Mouse (Mus musculus) right cerebral cortex, postnatal 25 days (tissue): ENCODE results near the gene Gfra1.

Experiments
- DNase-seq: peaks from one replicate; pipeline ENCODE4 v3.0.0; 2022

The Gfra1 gene

DNA sequence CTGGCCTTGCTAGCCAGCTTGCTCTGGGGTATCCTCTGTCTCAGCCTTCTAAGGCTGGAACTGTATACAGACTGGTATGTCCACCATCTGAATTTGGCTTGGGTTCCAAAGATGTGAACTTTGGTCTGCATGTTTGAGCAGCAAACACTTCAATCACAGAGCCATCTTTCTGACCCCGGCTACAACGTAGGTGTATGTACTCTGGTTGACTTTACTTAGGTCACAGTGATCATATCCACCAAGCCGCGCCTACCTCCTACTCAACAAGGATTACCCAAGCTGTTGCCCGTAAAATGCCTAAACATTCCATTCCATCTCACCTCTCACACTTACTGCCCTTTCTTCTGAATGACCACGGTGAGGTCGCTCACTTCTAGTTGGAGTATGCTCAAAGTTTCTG lies 14.5 kb downstream of the Gfra1 start:
- no peak for DNase-seq

DNA sequence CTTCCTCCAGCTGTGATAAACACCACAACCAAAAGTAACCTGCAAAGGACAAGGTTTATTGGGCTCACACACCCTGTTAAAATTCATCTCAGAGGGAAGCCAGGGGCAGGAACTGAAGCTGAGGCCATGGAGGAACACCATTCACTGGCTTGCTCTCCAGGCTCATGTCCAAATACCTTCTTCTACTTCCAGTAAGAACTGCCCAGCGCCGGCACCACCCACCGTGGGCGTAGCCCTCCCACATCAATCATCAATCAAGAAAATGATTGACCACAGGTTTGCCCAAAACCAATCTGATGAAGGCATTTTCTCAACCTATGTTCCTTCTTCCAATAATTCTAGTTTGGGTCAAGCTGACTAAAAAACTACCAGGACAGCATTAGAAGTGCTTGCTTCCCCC lies 16.9 kb downstream of the Gfra1 start:
- no peak for DNase-seq

DNA sequence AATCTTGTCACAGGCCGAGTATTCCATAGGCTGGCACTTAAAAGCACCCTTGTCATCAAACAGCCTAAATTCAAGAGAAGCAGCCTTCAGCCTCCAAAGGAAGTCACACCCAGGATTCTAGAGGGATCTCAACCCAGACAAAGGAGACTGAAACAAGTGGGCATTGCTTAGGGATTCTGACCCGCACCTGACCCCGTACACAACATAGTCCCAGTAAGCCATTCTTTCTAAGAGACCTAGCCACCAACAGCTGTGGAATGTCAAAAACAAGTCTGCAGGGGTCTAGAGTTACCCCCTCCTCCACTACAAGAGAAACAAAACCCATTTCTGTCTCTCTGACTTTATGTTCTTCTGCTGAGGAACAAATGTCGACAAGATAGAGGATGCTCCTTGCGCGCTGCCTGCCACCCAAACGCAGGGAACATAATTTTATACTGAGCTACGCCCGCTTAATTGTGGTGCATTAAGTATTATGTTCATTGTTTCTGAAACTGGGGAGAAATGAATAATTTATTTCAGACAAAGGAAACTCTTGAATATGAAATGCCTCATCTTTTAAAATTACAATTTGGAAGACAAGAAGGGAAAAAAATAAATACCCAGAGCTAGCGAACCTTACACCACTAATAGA lies 18.2 kb downstream of the Gfra1 start:
- no peak for DNase-seq

DNA sequence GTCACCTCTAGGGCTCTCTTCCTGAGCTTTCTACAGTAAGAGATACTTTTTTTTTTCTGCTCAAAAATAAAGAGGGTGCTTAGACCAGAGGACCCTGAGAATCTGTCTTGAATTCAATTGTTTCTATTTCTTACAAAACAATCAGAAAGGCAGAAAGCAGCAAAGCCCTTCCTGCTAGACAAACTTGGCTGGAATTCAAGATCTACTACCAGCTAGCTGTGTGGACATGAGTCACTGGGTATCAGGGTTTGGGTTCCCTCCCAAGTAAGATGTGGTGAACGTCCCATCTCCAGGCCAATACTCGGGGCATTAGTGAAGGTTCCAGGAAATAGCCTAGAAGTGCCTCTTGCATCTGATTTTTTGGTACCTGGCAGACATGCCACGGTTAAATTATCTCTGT lies 18.8 kb downstream of the Gfra1 start:
- DNase-seq: no peak

DNA sequence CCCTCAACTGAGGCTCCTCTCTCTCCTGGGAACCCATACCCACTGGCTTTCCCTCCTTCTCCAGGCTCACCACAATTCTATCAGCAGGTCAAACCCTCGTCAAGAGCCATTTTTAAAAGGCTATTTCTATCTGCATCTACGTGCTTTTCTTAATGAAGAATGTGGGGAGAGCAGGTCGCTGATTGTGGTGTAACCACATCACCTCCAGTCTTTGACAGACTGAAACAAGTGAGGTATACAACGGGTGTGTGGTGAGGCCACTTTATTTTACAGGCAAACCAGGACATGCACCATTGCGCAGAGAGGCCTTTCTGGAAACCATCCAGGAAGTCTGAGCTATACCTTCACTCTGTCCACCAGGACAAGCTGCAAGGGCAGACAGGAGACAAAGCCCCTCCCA lies 19.8 kb downstream of the Gfra1 start:
- DNase-seq: no peak

DNA sequence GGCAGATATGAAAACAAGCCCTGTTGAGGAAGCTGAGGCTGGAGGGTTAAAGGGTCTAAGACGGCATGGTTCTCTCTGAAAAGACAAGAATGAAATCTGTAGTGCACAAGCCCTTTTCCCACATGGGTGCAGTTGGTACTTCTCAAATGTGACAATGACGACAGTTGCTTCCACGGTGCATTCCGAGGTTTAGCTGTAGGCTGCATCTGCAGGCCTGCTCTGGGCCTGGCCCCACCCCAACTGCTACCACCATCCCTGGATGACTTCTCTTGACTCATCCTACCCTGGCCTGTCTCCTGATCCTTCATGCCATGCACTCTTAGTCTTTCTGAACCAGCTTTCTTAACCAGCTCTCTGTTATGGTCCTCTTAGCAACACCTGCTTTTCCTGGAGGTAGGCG lies 22.9 kb downstream of the Gfra1 start:
- no peak for DNase-seq

DNA sequence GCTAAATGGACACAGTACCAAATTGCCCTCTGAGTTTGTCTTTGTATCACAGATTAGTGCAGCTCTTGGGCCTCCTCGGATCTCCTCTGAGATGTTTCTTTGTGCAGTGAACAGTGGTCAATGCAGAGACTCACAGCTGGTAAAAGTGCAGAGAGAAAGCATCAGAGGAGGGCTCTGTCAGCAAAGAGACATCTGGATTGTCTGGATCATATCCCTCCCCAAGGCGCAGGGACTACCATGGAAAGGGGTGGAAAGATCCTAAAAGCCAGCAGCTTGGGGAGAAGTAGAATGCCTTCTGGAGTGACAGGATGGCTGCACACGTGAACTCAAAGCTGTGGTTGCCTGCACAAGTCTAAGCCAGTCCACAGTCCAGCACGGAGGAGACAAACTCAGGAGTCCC lies 27.2 kb downstream of the Gfra1 start:
- DNase-seq: no peak

DNA sequence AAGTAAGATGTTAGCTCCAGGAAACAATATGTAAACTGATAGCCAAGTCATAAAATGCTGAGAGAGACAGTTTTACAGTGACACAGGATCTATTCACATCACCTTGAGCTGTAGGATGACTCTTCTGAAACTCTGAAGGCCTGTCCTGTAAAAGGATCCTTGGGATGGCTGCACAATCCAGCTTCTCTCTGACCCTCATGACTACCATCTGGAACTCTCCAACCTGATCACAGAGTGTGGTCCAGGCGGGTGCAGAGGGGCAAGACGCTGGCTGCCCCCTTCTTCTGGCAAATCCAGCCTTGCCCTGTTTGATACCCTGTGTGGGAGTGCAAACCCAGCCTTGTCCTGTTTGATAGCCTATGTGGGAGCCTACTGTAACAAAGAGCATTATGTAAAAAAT lies 28.4 kb downstream of the Gfra1 start:
- DNase-seq: no peak

DNA sequence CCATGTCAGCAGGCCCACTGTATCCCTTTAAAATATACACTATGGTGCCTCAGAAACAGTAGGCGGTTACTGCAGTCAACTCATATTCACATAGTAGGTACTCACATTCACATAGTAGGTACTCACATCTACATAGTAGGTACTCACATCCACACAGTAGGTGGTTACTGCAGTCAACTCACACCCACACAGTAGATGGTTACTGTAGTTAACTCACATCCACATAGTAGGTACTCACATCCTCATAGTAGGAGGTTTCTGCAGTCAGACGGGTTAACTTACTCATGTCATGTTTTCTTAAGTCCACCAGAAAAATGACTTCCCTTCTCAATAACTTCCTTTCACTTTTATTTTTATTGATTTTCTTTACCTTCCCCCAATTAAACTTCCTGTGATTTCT lies 30.8 kb downstream of the Gfra1 start:
- no peak for DNase-seq

DNA sequence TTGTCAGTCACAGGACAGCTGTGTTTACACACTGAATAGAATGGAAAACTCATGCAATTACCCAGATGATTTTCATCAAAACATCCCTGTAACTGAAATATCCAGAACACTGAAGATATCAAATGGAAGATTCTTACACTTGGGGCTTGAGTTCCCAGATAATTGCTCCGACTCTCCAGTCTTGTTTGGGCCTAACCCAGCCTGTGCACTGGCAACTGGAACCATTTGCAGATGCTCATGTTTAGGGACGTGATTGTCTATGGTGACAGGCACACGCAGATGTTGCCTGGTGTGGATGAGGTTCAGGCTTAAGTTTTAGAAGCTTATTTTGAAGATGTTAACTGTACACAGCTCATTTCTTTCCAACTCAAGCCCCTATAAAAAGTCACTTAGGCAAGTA lies 31.5 kb downstream of the Gfra1 start:
- DNase-seq: no peak

DNA sequence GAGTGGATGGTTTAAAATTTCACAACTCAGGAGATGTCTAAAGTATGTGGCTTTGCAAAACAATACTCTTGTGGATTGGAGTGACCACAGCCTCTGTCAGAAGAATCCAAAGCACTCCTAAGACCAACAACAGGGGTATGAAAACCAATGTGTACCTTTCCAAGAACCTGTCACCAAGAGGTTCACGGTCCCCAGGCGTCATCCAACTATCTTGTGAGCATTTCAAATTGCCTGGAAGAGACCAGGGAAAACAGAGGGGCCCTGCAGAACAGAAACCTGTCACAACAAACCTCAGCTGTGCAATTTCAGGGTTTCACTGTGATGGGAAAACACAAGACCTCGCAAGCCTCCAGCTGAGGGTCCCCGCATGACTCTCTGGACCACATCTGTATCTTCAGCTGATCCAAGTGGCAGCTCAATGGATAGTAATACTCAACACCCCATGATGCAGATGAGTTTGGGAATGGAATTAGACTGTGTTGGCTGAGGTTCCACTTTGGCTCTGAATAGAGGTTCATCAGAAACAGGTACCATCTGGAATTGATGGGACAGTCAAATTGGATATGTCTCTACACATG lies 32.7 kb downstream of the Gfra1 start:
- no peak for DNase-seq

DNA sequence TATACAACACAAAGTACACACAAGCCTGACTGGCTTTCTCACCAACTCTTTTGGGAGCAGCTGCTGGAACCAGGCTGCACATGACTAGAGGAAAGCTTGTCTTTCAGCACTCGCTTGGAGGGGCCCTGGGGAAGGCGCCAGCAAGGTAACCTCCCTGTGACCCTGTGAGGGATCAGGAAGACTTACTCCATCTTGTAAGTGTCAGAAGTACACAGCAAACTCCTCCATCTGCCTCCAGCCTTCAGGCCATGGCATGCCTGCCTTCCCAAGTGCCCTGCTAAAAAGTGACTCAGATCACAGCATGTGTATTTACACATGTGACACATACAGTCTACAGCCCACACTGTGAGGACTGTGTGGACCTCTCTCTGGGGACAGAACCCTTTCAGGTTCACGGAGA lies 36.0 kb downstream of the Gfra1 start:
- no peak for DNase-seq

DNA sequence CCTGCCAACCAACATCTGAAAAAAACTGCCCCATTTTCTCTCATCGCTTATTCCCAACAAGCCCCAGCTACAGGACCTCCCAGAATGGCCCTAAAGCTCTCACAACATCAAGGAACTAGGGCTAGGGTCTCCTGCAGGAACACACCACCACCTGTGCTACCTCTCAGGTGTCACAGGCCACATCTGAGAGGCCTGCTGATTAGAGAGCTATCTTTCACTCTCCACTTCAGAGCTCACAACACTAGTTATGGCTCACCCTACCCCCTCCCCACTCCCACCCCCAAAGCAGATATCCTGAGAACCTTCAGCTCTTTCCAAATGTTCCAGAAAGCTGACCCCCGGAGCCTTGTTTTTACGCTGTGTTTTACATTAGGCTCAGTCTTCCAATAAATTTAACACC lies 36.4 kb downstream of the Gfra1 start:
- DNase-seq: no peak

DNA sequence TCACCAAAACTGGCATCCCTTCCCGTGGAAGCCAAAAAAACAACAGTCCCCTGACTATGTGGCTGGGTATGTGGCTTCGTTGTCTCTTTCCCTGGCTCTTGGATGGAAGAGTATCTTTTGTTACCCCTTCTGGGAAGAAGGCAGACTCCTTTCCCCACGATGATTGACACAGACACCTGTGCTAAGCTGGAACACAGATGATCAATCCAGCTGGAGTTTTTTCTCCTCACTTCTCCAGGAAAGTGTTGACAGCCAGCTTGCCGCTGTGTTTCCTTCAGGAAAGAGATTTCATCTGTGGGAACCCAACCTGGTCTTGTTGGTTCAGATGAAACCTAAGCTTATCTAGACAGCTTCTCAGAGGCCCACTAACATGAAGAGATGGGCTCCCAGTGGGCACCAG lies 40.5 kb downstream of the Gfra1 start:
- DNase-seq: no peak

DNA sequence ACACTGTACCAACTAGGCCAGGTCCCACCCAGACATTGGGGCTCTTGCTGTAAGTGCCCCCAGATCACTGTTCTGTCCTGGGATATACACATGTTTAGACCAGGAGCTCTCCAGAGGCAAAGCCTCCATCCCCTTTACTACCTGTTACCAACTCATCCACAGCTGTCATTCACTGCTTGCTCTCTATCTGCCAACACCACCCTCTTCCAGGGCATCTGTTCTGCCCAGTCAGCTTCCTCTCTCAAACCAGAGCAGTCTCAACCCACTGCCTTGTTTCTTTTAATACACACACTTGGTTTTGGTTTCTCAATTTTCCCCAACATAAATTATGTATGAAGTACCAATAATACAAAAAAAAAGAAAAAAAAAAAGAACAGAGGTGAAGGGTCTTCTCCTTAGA lies 41.0 kb downstream of the Gfra1 start:
- DNase-seq: no peak

DNA sequence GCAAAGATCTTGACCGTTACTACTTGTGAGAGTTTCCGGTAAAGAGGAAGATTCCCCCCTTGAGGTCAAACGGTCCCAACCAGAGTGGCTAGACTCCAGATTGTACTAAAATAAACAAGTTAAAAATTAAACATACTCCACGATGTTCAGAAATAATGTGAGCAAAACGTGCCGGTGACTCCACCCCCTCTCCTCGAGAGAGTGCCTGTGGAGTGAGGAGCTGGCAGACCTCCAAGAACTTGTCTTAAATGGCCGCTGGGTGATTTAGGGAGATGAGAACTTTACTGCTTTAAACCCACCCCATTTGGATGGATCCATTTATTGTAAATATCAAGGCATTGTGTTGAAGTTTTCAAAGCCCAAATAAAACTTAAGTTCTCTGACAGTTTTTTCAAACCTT lies 42.4 kb downstream of the Gfra1 start:
- DNase-seq: no peak

DNA sequence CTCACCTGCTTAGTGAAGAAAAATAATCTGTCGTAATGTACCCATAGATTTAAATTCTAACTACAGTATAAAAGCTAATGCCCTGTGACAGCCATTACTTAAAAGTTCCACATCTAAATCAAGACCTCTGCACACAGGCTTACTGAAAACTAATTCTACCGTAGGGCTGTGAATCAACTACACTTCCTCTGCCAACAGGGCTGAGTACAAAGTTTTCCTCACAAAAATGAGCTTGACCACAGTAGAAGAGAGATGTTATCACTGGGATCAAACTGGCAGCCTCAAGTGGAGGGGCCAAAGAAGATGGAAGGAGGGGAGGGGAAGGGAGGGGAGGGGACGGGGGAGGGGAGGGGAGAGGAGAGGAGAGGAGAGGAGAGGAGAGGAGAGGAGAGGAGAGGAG lies 42.9 kb downstream of the Gfra1 start:
- no peak for DNase-seq

DNA sequence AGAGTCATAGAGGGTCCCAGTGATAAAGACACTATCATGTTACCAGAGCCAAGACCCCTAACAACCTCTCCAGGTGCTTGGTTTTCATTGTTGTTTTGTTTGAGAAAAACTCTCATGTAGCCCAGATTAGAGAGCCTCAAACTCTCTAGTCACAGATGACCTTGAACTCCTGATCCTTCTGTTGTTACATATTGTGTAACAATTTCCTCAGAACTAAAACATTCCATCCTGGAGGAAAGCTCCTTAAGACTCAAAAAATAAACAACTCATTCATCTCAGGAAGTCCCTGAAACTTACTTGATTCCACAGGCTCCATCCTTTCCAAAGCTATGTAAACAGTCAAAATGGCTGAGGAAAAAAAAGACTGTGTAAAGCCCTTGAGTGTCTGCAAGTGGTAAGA lies 49.0 kb downstream of the Gfra1 start:
- DNase-seq: no peak

DNA sequence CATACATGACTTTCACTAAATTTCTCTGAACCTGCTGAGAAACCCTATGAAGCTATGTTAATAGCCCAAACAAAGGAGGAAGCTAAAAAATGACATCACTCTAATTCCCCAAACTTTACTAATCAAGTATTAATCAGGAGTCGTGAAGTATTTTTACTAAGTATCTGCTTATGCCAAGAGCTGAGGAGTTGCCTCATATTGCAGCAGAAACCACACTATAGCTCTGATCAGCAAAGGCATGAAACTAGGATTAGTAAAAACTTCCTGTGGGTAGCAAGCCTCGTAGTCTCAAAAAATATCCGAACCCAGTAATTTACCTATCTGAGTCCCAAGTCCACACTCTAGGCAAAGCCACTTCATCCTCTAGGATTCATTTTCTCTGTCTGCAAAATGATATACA lies 55.5 kb downstream of the Gfra1 start:
- no peak for DNase-seq

DNA sequence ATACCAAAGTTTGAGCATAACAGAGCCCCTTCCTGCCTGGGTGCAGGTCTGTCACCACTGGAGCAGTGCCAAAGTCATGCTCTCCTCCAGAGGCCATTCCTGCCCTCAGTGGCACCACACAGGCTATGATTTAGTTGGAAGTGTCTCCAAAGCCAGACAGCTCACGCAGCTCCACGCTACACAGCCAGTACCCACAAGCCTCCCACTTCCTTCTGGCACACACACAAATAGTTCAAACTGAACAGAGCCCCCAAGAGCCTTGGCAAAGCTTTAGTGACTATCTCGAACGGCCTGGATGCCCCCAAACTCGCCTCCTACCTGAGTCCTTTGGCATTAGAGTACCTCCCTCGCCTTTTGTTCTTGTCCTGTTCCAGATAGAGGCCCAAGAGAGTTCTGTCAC lies 56.5 kb downstream of the Gfra1 start:
- no peak for DNase-seq

DNA sequence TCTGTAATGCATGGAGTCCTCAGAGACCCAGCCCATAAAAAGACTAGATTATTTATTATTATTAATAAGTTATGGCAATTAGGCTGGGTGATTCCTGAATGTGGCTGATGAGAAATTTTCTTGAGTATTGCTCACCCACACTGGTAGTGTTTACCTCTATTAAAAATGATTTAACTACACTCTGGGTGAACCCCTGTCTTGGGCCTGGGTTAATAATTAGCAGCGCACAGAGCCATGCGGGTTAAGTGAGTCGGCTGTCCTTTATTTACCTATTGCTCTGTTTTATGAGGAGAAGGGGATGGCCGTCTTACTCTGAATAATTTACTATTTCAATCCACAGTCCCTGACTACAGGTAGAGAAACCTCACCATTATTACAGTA lies 59.1 kb downstream of the Gfra1 start:
- DNase-seq: no peak

DNA sequence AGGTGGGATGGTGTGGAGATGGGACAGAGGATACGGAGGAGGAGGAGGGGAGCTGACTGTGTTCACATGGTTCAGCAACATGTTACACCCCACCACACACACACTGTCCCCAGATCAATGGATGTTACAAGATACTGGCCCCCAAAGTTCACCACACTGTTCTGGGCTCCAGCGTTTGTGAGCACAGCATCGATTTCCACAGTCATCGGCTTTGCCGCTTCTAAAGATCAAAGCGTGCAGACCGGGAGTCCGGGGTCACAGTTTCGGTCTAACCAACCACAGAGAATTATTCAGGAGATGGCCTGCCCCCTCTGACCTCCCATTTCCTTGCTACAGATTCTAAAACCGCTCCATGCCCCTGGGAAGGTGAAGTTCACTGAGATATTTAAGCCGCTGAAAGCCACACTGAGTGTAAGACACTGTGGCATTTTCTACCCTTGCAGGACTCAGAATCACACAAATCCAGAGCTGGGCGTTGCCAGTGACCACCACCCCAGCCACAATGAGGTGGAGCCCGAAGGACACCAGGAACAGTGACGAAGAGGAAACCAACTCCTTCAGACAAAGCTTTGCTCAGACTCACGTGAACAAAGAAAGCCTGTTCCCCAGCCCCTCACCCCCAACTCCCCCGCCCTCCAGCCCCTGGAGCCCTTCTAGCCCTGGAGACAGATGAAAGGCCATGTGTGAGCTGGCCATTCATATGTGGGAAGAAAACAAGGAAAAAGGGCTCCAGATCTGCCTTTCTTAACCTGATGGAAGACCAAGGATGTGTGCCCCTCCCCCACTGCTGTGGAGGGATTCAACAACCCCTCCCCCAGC lies 59.7 kb downstream of the Gfra1 start:
- no peak for DNase-seq

DNA sequence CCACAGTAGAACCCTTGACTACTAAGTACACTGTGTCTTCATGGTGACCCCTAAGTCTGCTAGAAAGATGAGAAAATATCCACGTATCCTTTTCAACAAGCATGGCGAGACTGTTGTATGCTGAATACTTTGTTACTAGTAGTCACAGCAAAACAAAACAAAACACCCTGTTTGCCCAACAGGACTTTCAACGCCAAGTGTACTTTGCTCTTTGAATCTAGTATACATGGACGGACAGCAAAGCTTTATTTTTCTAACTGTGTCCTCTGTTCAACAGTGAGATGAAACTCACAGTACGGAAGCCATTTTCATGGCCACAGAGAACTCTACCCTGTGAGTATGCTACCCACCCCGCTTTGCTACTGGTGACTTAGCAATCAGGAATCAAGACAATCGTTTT lies 62.6 kb downstream of the Gfra1 start:
- no peak for DNase-seq

DNA sequence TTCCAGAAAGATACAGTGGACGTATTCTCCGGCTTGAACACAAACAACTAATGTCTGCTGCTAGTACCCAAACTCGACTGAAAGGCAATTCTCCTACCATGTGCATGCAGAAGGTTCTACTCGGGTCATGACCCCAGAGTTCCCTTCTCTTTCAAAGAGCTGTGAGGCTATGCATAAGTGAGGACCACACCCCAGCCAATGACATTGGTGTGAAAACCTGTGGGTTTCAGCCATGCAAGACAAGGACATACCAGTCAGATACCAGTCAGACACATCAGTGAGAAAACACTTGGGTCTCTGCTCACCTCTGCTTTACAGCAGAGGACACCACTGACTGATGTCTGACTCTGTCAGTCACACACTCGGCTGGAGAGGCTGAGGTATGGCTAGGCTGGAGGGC lies 63.9 kb downstream of the Gfra1 start:
- DNase-seq: no peak

DNA sequence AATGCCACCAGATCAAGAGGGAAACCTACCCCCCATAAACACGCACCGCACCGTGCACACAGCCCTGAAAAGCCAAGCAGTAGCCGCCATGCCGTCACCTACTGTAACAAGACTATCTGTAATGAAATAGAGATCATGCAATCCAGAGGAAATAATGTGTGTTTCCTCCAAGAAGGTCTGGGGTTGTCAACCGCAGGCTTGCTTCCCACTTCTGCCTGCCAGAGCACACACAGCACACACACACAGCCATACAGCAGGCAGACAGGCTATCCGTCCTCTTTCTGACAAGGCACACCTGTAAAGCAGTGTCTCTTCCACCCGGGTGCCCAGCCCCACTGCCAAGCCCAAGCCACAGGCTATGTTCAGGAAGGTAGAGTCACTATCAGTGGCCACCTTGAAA lies 66.2 kb downstream of the Gfra1 start:
- no peak for DNase-seq
